Mouse (Mus musculus): ENCODE measurements around the gene Gmds.

Gene Gmds

GRCm38 (mm10) chr13:32161567-32161966 lies 177.0 kb downstream of the Gmds start:
- no peak for DNase-seq (ENCODE audit: inconsistent ontology term)

GRCm38 (mm10) chr13:32158240-32158639 lies 180.3 kb downstream of the Gmds start:
- no peak for DNase-seq (ENCODE audit: inconsistent ontology term)

GRCm38 (mm10) chr13:32145916-32146315 lies 192.6 kb downstream of the Gmds start:
- no peak for DNase-seq (ENCODE audit: inconsistent ontology term)

GRCm38 (mm10) chr13:32145179-32145578 lies 193.4 kb downstream of the Gmds start:
- DNase-seq (ENCODE audit: inconsistent ontology term): no peak

GRCm38 (mm10) chr13:32143651-32144050 lies 194.9 kb downstream of the Gmds start:
- DNase-seq (ENCODE audit: inconsistent ontology term): no peak

- DNase-seq (ENCODE audit: inconsistent ontology term): peak; percentile 23
These were observed 203.8 kb downstream of the Gmds start for GRCm38 (mm10) chr13:32134663-32135273.

GRCm38 (mm10) chr13:32129970-32130369 lies 208.6 kb downstream of the Gmds start:
- no peak for DNase-seq (ENCODE audit: inconsistent ontology term)

GRCm38 (mm10) chr13:32118386-32118785 lies 220.2 kb downstream of the Gmds start:
- no peak for DNase-seq (ENCODE audit: inconsistent ontology term)

- DNase-seq (ENCODE audit: inconsistent ontology term): no peak
These were observed 223.1 kb downstream of the Gmds start for GRCm38 (mm10) chr13:32115468-32115867.

- no peak for DNase-seq (ENCODE audit: inconsistent ontology term)
These were observed 224.7 kb downstream of the Gmds start for GRCm38 (mm10) chr13:32113875-32114274.

- DNase-seq (ENCODE audit: inconsistent ontology term): no peak
These were observed 250.1 kb downstream of the Gmds start for GRCm38 (mm10) chr13:32088303-32088977.

GRCm38 (mm10) chr13:32080520-32081249 lies 257.9 kb downstream of the Gmds start:
- no peak for DNase-seq (ENCODE audit: inconsistent ontology term)

GRCm38 (mm10) chr13:32073630-32074029 lies 264.9 kb downstream of the Gmds start:
- no peak for DNase-seq (ENCODE audit: inconsistent ontology term)

GRCm38 (mm10) chr13:32055321-32055720 lies 283.2 kb downstream of the Gmds start:
- no peak for DNase-seq (ENCODE audit: inconsistent ontology term)

GRCm38 (mm10) chr13:32053587-32053986 lies 285.0 kb downstream of the Gmds start:
- DNase-seq (ENCODE audit: inconsistent ontology term): no peak

- no peak for DNase-seq (ENCODE audit: inconsistent ontology term)
These were observed 290.3 kb downstream of the Gmds start for GRCm38 (mm10) chr13:32047980-32048959.

GRCm38 (mm10) chr13:32046961-32047360 lies 291.6 kb downstream of the Gmds start:
- no peak for DNase-seq (ENCODE audit: inconsistent ontology term)

GRCm38 (mm10) chr13:32042748-32043147 lies 295.8 kb downstream of the Gmds start:
- DNase-seq (ENCODE audit: inconsistent ontology term): peak; percentile 62

- DNase-seq (ENCODE audit: inconsistent ontology term): no peak
These were observed 297.7 kb downstream of the Gmds start for GRCm38 (mm10) chr13:32040822-32041221.

- DNase-seq (ENCODE audit: inconsistent ontology term): peak; percentile 16
These were observed 301.6 kb downstream of the Gmds start for GRCm38 (mm10) chr13:32036902-32037301.

- no peak for DNase-seq (ENCODE audit: inconsistent ontology term)
These were observed 303.6 kb downstream of the Gmds start for GRCm38 (mm10) chr13:32034799-32035448.

Data from Muller cell, postnatal 12 days (primary cell).